Mouse (Mus musculus) left cerebral cortex, postnatal 4 days (tissue): ENCODE results near the gene Rbm34. TPM values are rescaled to one million over a fixed set of nuclear protein-coding genes. Genes with fewer than 3 reads are reported as not detected.

Source experiments
- DNase-seq: peaks from one replicate; pipeline ENCODE4 v3.0.0-alpha.2; 2022
- intact Hi-C: fragments of 180-260 bp; cut with DNase I; formaldehyde crosslinking; loops from one replicate; pipeline ENCODE4 v1.15.1; 2025
- total RNA-seq, 2 experiments: library from RNA; stranded (reverse); gene quantifications; 2 replicates each; pipeline ENCODE4 v1.2.3; 2021

Rbm34 gene
- total RNA-seq, 2 experiments from 2014 or later: 18.8 to 19.5 TPM

- intact Hi-C loops: no loop called here
- DNase-seq: no peak
Observed at GRCm38 (mm10) chr8:126962871-126963270, 8.0 kb downstream of the Rbm34 start.

GRCm38 (mm10) chr8:126961516-126961915, 9.4 kb downstream of the Rbm34 start:
- no peak for DNase-seq
- intact Hi-C loops: no loop called here

DNA sequence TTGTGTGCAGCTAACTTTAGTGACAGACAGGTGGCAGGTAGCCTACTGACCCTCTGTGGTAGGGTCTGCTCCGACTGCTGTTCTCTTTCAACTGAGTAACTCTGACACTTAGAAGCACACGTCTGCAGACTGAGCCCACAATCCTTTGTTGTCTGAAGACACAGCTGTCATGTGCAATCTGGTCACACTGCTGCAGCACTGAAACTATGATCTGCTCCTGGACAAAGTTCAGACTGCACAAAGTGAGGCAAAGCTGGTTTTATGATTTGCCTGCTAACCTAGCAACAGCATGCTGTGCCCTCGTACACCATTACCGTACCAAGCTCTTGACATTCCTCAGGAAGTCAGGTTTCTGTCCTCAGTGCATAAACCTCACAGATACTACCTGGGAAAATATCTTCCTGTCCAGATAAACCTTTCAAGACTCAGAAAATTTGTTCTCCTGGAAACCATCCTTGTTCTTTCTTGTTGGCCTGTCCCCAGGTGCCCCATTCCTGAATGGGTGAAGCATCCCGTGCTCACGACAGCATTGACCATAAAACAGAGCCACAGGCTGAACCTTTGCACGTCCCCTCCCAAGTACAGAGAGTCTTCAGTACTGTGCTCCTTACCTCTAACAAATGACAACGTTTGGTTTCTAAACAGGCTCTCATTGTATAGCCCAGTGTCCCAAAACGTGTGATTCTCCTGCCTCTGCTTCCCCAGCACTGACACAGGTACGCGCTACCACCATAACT, 18.8 kb downstream of the Rbm34 start:
- no peak for DNase-seq
- intact Hi-C loops: no loop called here

- intact Hi-C loops: no loop called here
- DNase-seq: no peak
Observed at GRCm38 (mm10) chr8:126949527-126949926, 21.3 kb downstream of the Rbm34 start.

DNA sequence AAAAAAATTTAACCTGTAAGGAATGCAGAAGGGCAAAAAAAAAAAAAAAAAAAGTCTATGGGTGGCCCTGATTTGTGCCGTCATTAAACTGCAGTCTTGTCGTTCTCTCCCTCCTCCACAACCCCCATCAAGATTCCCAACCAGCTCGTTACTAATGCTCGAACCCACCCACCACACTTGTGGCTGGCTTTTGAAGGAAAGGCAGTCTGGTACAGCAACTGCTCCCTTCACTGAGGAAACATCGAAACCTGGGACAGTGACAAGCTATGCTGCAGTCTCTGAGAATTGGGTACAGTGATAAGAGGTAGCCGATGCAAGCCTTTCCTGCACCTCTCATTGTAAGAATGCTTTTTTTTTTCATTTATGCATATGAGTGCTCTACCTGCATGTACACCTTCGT, 24.4 kb downstream of the Rbm34 start:
- intact Hi-C loops: no loop called here
- no peak for DNase-seq

GRCm38 (mm10) chr8:126945730-126946163, 25.1 kb downstream of the Rbm34 start, which contains the start of gene Tomm20:
Tomm20 (minus strand) TSS chr8:126945844.
- DNase-seq: peak; percentile 98
- intact Hi-C loops: no loop called here

DNA sequence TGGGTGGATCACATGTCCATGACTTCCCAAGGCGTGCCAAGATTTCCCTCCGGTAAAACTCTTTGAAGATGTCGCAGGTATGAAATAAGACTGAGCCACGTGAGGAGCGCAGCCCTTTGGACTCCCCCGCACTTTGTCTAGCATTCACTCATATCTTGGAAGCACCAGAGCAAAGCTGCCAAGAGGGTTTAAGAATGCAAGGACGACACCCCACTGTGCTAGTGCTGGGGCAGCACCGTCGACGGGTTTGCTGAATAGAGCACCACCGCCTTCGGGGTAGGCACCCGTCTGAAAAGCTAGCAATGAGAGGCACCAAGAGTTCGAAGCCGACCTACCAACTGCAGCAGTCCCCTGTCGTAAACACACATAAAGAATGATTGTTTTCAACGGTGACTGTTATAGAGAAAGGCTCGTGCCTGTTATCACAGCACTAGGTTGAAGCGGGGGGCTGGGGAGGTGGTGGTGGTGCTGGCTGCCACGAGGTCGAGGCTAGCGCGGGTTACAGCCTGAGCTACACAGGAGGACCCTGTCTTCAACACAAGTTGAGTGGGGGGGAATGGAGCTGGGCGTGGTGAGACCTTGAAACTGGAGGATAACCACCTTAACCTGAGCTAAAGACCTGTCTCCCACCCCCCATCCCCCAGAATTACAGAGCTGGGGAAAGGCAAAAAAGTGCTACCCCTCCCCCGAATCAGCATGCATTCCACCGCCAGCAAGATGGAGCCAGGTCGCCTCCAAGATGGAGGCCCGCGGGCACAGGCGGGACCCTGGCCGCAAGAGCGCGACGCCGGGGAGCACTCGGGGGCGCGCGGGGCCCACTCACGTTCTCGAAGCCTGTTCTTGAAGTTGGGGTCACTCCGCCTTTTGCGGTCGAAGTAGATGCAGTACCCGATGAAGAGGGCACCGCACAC, 25.8 kb downstream of the Rbm34 start:
- peak; percentile 60 for DNase-seq
- intact Hi-C loops: no loop called here

- DNase-seq: no peak
- intact Hi-C loops: no loop called here
Observed at GRCm38 (mm10) chr8:126943565-126943964, 27.3 kb downstream of the Rbm34 start.

DNA sequence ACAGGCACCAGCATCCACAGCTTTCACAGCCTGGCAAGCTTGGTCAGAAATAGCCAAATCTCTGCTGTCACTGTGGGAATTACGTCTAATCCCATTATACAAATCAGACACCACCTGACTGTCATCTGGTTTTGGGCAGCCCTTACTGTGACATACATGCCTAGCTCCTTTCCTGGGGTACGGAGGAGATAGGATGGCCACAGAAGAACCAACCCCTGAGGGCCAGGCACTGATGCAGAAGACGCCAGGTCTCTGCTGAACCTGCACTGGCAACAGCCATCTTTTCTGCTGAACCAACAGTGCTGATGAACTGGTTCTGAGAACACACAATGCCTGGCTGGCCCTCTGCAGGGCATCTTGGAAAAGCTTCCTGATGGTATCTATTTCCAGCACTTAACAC, 33.5 kb downstream of the Rbm34 start:
- DNase-seq: no peak
- intact Hi-C loops: no loop called here

DNA sequence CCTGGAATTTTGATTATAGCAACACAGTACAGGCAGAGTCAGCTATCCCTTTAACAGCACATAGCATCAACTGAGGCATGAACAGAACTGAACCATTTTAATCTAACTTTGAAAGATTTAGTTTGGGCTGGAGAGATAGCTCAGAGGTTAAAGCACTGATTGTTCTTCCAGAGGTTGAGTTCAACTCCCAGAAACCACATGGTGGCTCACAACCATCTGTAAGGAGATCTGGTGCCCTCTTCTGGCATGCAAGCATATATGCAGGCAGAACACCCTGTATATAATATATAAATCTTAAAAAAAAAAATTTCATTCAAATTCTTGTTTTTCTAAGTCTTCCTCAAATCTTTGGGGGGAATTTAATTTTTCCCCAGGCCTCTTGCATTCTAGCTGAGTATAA, 34.9 kb downstream of the Rbm34 start:
- DNase-seq: no peak
- intact Hi-C loops: no loop called here

DNA sequence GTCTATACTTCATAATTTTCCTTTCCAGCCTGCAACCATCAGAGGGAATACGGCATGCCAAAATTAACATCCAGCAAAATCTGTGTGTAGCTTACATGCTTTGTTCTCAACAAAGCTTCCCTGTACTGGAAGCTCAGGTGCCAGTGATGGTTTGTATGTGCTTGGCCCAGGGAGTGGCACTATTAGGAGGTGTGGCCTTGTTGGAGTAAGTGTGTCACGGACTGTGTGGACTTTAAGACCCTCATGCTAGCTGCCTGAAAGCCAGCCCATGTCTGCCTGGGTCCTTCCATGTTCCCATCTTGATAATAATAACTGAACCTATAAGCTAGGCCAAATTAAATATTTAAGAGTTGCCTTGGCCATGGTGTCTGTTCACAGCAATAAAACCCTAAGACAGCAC, 35.5 kb downstream of the Rbm34 start:
- no peak for DNase-seq
- intact Hi-C loops: no loop called here

- intact Hi-C loops: no loop called here
Observed at GRCm38 (mm10) chr8:126932656-126933055, 38.2 kb downstream of the Rbm34 start.

GRCm38 (mm10) chr8:126932249-126932648, 38.6 kb downstream of the Rbm34 start:
- no peak for DNase-seq
- intact Hi-C loops: no loop called here

More at GRCm38 (mm10) chr8:126932656-126933055, 38.2 kb downstream of the Rbm34 start:
- DNase-seq: no peak

DNA sequence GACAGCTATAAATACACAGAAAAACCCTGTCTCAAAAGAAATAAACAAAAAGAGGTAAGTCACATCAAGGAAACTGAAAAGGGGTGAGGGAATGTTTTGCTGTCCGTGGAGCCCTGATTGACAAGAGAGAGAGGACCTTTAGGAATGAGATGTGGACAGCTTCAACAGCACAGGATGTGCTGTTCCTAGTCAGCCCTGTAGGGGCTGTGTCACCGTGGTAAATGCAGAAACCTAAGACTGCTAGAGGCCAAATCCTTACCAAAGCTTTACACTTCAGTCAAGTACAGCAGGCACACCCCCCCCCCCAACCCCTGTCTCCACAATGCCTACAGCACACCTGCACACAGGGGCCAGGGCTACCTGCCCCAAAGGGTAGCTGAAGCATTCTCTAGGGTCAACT, 39.2 kb downstream of the Rbm34 start:
- intact Hi-C loops: no loop called here
- no peak for DNase-seq

DNA sequence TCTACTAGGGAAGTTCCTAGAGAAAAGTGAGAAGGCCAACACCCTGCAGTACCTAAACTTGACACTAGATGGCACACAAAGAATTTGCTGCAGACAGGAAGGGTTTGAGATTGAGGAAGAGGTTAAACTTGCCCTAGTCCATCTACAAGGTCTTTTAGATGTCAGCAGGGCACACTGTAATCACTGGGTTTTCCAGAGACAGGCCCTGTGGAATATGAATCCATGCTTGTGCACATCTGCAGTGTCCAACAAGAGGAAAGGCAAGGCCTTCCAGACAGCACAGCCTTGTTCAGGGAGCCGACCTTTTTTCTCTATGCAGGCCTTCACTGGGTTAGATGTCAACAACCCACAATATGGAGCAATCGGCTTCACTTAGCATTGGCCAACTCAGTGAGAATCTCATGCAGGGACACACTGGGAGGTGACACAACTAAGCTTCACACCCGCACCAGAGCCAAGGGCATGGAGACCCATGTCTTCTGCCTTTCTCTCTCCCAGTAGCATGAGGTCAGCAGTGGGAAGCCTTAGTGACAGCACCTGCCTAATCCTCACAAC, 41.2 kb downstream of the Rbm34 start:
- intact Hi-C loops: no loop called here
- DNase-seq: peak; percentile 49

GRCm38 (mm10) chr8:126928755-126929505, 41.9 kb downstream of the Rbm34 start:
- peak; percentile 54 for DNase-seq

GRCm38 (mm10) chr8:126928028-126928427, 42.8 kb downstream of the Rbm34 start:
- intact Hi-C loops: no loop called here
- no peak for DNase-seq

More at GRCm38 (mm10) chr8:126928755-126929505, 41.9 kb downstream of the Rbm34 start:
- intact Hi-C loops: no loop called here

- no peak for DNase-seq
- intact Hi-C loops: no loop called here
Observed at GRCm38 (mm10) chr8:126927058-126927457, 43.8 kb downstream of the Rbm34 start.

- intact Hi-C loops: loop anchor here (5.0 kb wide), 1 partner anchor 331 kb away; the partner anchor contains the start of gene Irf2bp2
- DNase-seq: no peak
Observed at GRCm38 (mm10) chr8:126922981-126923380, 47.9 kb downstream of the Rbm34 start.

GRCm38 (mm10) chr8:126921432-126921831, 49.4 kb downstream of the Rbm34 start:
- no peak for DNase-seq
- intact Hi-C loops: loop anchor here (2.0 to 5.0 kb wide), 2 partner anchors 329 to 425 kb away; partner anchors contain the start of gene Irf2bp2
